14 mouse cellular contexts compared by ENCODE assay signal in the genomic region with DNA sequence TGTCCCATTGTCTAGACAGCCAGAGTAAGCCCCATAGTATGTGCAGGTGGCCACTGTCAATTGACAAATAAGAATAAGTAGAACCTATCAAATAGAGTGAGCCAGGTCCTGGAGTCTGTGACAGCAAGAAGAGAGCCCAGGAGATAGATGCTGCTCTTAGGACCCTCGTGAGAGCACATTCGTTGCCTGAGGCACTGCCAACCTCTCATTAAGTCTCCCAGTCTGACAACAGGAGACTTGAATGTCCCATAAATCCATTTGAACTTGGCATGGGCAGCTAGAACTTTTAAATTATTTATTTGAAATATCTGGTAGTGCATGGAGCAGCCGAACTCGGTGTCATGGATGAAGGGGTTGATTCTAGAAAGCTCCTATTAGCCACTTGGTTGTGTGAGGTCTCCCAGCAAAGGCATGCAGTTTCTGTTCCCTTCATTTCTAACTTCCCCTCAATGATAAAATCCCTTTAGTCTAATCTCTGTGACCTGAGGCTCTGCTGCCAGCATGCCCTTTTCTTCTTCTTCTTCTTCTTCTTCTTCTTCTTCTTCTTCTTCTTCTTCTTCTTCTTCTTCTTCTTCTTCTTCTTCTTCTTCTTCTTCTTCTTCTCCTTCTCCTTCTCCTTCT.
"Had no signal": no experiment of that assay in that cellular context is flagged by ENCODE, and none has a peak within 500 bp of the region (broad histone marks: within the 10 kb centered on the region; RNA-seq: fewer than 3 reads in every experiment).

No protein-coding gene starts in this region.

- ATAC-seq: midbrain, embryonic 16.5 days had no signal

- H3K4me3 ChIP-seq: kidney, embryonic 15.5 days; left cerebral cortex, adult 2 months; limb, embryonic 10.5 days; liver, embryonic 15.5 days; midbrain, embryonic 12.5 days; neural tube, embryonic 15.5 days had no signal

- H3K36me3 ChIP-seq: kidney, embryonic 15.5 days; limb, embryonic 10.5 days; liver, embryonic 15.5 days; midbrain, embryonic 12.5 days; neural tube, embryonic 15.5 days had no signal

- H3K27ac ChIP-seq: kidney, embryonic 15.5 days; left cerebral cortex, adult 2 months; liver, embryonic 15.5 days; midbrain, embryonic 12.5 days; neural tube, embryonic 15.5 days had no signal

- H3K9ac ChIP-seq: kidney, embryonic 15.5 days; liver, embryonic 15.5 days; lung, embryonic 14.5 days; midbrain, embryonic 12.5 days; neural tube, embryonic 15.5 days had no signal

- DNase-seq: kidney, postnatal 14 days; lung, postnatal 4 days; right cerebral cortex, postnatal 4 days; spleen, adult 18-20 months; thymus, postnatal 36 days had no signal

- H3K4me1 ChIP-seq: kidney, embryonic 15.5 days; liver, embryonic 15.5 days had no signal

- H3K27me3 ChIP-seq: kidney, embryonic 15.5 days; liver, embryonic 15.5 days; midbrain, embryonic 12.5 days; neural tube, embryonic 15.5 days had no signal

- H3K4me2 ChIP-seq: kidney, embryonic 15.5 days; liver, embryonic 11.5 days; liver, embryonic 15.5 days; lung, embryonic 14.5 days; midbrain, embryonic 12.5 days; neural tube, embryonic 15.5 days had no signal

- H3K9me3 ChIP-seq: kidney, embryonic 15.5 days; limb, embryonic 10.5 days; liver, embryonic 15.5 days; midbrain, embryonic 12.5 days; neural tube, embryonic 15.5 days had no signal
